Mouse (Mus musculus) bone marrow macrophage, adult 2 months (primary cell): ENCODE measurements around the gene Dnaaf5. TPM values are rescaled to one million over a fixed set of nuclear protein-coding genes. Genes with fewer than 3 reads are reported as not detected.

Source experiments
- H3K27ac ChIP-seq: 2 replicates; pipeline ENCODE4 v1.5.1; 2012; ENCODE audit warnings: low read depth, low read length; ENCODE audit not compliant: insufficient read depth
- H3K4me1 ChIP-seq: 2 replicates; pipeline ENCODE4 v1.6.1; 2012; ENCODE audit warnings: low read length; ENCODE audit not compliant: control insufficient read depth, insufficient read depth
- H3K4me3 ChIP-seq: 2 replicates; pipeline ENCODE4 v1.5.1; 2012; ENCODE audit warnings: mild to moderate bottlenecking, low read length, moderate library complexity; ENCODE audit not compliant: insufficient read depth
- CTCF ChIP-seq: IDR thresholded peaks from 2 replicates; pipeline ENCODE4 v1.5.1; 2012; ENCODE audit warnings: low read depth, mild to moderate bottlenecking, low read length, moderate library complexity
- POLR2A ChIP-seq: IDR thresholded peaks from 2 replicates; pipeline ENCODE4 v1.6.1; 2012; ENCODE audit warnings: mild to moderate bottlenecking, low read depth, low read length, borderline replicate concordance
- polyA plus RNA-seq: library from polyadenylated mRNA; stranded (reverse); fragments of >200 nt; gene quantifications from 2 replicates; pipeline ENCODE4 v1.2.4, GENCODE M21; 2012; ENCODE audit not compliant: missing spikeins, insufficient read depth, insufficient read length

Dnaaf5 gene
- polyA plus RNA-seq, 1 experiment, result 7.5 TPM

- H3K27ac ChIP-seq, result no peak overlapping the region
- H3K4me1 ChIP-seq, result peaks cover 13% of the 10 kb centered on the region
- TF ChIP-seq POLR2A (no peak), CTCF (no peak)
- no peak overlapping the region for H3K4me3 ChIP-seq
Observed at GRCm38 (mm10) chr5:139223331-139223730, 73.3 kb downstream of the Dnaaf5 start.

- Histone ChIP-seq H3K4me1 (no peaks in the 10 kb centered on the region), H3K4me3 (no peak overlapping the region), H3K27ac (no peak overlapping the region)
- no peak for TF ChIP-seq POLR2A
- no peak for TF ChIP-seq CTCF
Observed at GRCm38 (mm10) chr5:139227236-139227635, 77.2 kb downstream of the Dnaaf5 start.

DNA sequence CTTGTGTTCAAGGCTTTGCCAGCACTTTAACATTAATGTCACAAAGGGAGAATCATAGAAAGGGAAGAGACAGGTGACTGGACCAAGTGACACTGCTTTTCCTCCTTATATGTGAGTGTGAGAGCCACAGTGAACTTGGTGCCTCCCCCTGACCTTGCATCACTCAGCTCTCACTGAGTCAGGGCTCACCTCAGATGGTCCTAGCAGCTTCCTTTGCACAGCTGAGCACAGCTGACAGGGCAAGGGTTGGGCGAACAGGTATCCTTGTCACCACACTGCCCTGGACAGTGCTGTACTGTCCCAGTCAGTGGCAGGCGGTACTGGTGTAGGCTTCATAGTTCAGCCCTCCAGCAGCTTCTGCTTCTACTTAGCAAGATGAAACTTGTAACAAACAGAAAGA lies 77.6 kb downstream of the Dnaaf5 start:
- TF ChIP-seq POLR2A, result no peak
- H3K4me1 ChIP-seq, result no peaks in the 10 kb centered on the region
- no peak overlapping the region for H3K27ac ChIP-seq
- H3K4me3 ChIP-seq, result no peak overlapping the region

- Histone ChIP-seq H3K27ac (no peak overlapping the region), H3K4me1 (no peaks in the 10 kb centered on the region), H3K4me3 (no peak overlapping the region)
- TF ChIP-seq CTCF, result no peak
- TF ChIP-seq POLR2A, result no peak
Observed at GRCm38 (mm10) chr5:139228318-139228717, 78.3 kb downstream of the Dnaaf5 start.

DNA sequence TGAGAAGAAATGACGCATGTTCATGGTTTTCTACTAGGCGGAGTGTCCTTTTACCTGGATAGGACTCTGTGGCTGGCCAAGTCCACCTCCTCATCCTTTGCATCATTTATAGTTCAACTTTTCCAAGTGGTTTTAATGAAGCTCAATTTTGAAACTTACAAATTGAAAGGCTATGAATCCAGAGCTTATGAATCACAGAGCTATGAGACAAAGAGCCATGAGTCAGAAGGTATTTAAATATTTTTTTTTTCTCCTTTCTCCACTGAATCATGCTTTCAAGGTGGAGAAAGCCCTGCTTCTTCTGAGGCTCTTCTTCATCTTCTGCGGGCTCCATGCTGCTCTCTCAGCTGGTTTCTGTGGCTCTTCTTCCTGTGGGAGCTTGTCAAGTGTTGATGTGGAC lies 79.7 kb downstream of the Dnaaf5 start:
- no peak overlapping the region for H3K27ac ChIP-seq
- no peak for TF ChIP-seq POLR2A
- no peak for TF ChIP-seq CTCF
- H3K4me3 ChIP-seq, result no peak overlapping the region
- H3K4me1 ChIP-seq, result no peaks in the 10 kb centered on the region

DNA sequence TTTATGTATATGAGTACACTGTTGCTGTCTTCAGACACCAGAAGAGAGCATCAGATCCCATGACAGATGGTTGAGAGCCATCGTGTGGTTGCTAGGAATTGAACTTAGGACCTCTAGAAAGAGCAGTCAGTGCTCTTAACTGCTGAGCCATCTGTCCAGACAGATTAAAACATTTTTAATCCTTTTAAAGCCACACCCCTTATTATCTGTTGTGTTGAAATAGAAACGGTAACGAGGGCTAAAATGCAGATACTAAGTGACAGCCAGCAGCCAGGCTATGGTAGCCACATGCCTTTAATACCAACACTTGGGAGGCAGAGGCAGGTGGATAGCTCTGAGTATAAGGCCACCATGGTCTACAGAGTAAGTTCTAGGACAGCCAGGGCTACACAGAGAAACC lies 82.1 kb downstream of the Dnaaf5 start:
- Histone ChIP-seq H3K27ac (no peak overlapping the region), H3K4me1 (no peaks in the 10 kb centered on the region), H3K4me3 (no peak overlapping the region)
- TF ChIP-seq CTCF, result no peak
- TF ChIP-seq POLR2A, result no peak

- Histone ChIP-seq H3K27ac (no peak overlapping the region), H3K4me1 (no peaks in the 10 kb centered on the region)
- TF ChIP-seq CTCF (no peak), POLR2A (no peak)
Observed at GRCm38 (mm10) chr5:139234423-139234822, 84.4 kb downstream of the Dnaaf5 start.

More at GRCm38 (mm10) chr5:139234423-139234822, 84.4 kb downstream of the Dnaaf5 start:
- H3K4me3 ChIP-seq, result no peak overlapping the region

Other genes starting within 250 kb of the Dnaaf5 start
- gene Pdgfa, start 152.9 kb upstream of the Dnaaf5 start, polyA plus RNA-seq, result 15.6 and 15.8 TPM in 2 replicates
- 2.1 and 2.5 TPM in 2 replicates for gene Prkar1b, start 222 bp upstream of the Dnaaf5 start, polyA plus RNA-seq
- gene Sun1, start 50.4 kb downstream of the Dnaaf5 start, polyA plus RNA-seq, result 21.8 and 25.2 TPM in 2 replicates
- gene Get4, start 102.1 kb downstream of the Dnaaf5 start, polyA plus RNA-seq, result 26.8 and 29.2 TPM in 2 replicates
- gene Adap1, start 175.4 kb downstream of the Dnaaf5 start, polyA plus RNA-seq, result 73.2 and 77.1 TPM in 2 replicates
- 31.4 and 36.1 TPM in 2 replicates for gene Cox19, start 201.2 kb downstream of the Dnaaf5 start, polyA plus RNA-seq
- gene Cyp2w1, start 202.4 kb downstream of the Dnaaf5 start, polyA plus RNA-seq, result not detected in 2 replicates
- 34.5 and 34.7 TPM in 2 replicates for gene Gpr146, start 227.5 kb downstream of the Dnaaf5 start, polyA plus RNA-seq